Mouse (Mus musculus): ENCODE data around the gene Olfr320.
"Not testable (repeated sequence)": the region's sequence is repeated elsewhere in the genome, so short reads cannot be mapped to it uniquely, and the experiment has no call there.

GRCm38 (mm10) chr11:58727896-58728650 lies 47.2 kb downstream of the Olfr320 start:
- TF ChIP-seq GATA1 (IDR thresholded peaks at IDR 0.05; ENCODE audit: borderline replicate concordance, low read length); FLI1 (IDR thresholded peaks at IDR 0.05; ENCODE audit: low read length): not testable (repeated sequence)
